ENCODE assay signal across 22 mouse cellular contexts in genomic region chr1:148051876-148052275, GRCm38 (mm10).
DNase-seq lines count a peak whose midpoint lies in the region; ATAC-seq lines count a peak whose summit lies in the region.
"Had no signal": no experiment of that assay in that cellular context is flagged by ENCODE, and none has a peak within 500 bp of the region (broad histone marks: within the 10 kb centered on the region; RNA-seq: fewer than 3 reads in every experiment).

No protein-coding gene starts in this region.

- no peak overlapping the region for H3K9ac ChIP-seq in midbrain, embryonic 11.5 days (ENCODE audit: low read length)
- H3K9ac ChIP-seq: embryonic facial prominence, embryonic 12.5 days; forebrain, embryonic 13.5 days; forebrain, embryonic 15.5 days; forebrain, postnatal 0 days had no signal

- no peaks in the 10 kb centered on the region for H3K27me3 ChIP-seq in midbrain, embryonic 11.5 days (ENCODE audit: control insufficient read depth, insufficient read depth, low read length)
- H3K27me3 ChIP-seq: embryonic facial prominence, embryonic 12.5 days; forebrain, embryonic 13.5 days; forebrain, embryonic 15.5 days; Patski had no signal

- H3K4me3 ChIP-seq in midbrain, embryonic 11.5 days (ENCODE audit: low read depth, low read length) = no peak overlapping the region
- H3K4me3 ChIP-seq: embryonic facial prominence, embryonic 10.5 days; embryonic facial prominence, embryonic 12.5 days; forebrain, embryonic 13.5 days; forebrain, embryonic 15.5 days had no signal

- ATAC-seq in midbrain, embryonic 11.5 days (ENCODE audit: low FRiP score) = no peak
- ATAC-seq: activated CD4-positive, CD25-positive, alpha-beta regulatory T cell, adult 4 months; forebrain, embryonic 13.5 days; forebrain, embryonic 15.5 days; forebrain, postnatal 0 days; Patski had no signal

- H3K27ac ChIP-seq in midbrain, embryonic 11.5 days (ENCODE audit: low read depth, low read length) = no peak overlapping the region
- H3K27ac ChIP-seq: embryonic facial prominence, embryonic 10.5 days; embryonic facial prominence, embryonic 12.5 days; forebrain, embryonic 13.5 days; forebrain, embryonic 15.5 days had no signal

- peak; percentile 6 to 20 for DNase-seq in frontal cortex, adult 2 months (ENCODE audit: extremely low spot score in 1 of 2, low spot score in 1 of 2)
- DNase-seq in frontal cortex, postnatal 25 days (ENCODE audit: low spot score in 2 of 2) = no peak
- DNase-seq in 3T3-L1 (ENCODE audit: low read depth, low spot score) (peak; percentile 25), 416B (ENCODE audit: low read depth) (peak; percentile 4)
- DNase-seq in brain, adult 2 months (ENCODE audit: low read depth, low spot score) = peak; percentile 60
- no peak for DNase-seq in urinary bladder, postnatal 14 days (ENCODE audit: low spot score)
- no peak for DNase-seq in adrenal gland, postnatal 25 days
- no peak for DNase-seq in midbrain, embryonic 11.5 days (ENCODE audit: low spot score, missing footprints)
- DNase-seq: adrenal gland, adult 8-10 months; adrenal gland, postnatal 14 days; cerebellum, adult 11-12 months; cerebellum, adult 2 months; cerebellum, adult 9-10 months; cerebellum, postnatal 10 days; cerebellum, postnatal 25 days; forebrain, postnatal 0 days had no signal

- no peak overlapping the region for H3K4me2 ChIP-seq in midbrain, embryonic 11.5 days
- H3K4me2 ChIP-seq: embryonic facial prominence, embryonic 12.5 days; forebrain, embryonic 13.5 days; forebrain, embryonic 15.5 days had no signal

- no peaks in the 10 kb centered on the region for H3K4me1 ChIP-seq in midbrain, embryonic 11.5 days (ENCODE audit: control insufficient read depth, insufficient read depth, low read length)
- H3K4me1 ChIP-seq: embryonic facial prominence, embryonic 10.5 days; embryonic facial prominence, embryonic 12.5 days; forebrain, embryonic 13.5 days; forebrain, embryonic 15.5 days had no signal

- no peaks in the 10 kb centered on the region for H3K9me3 ChIP-seq in midbrain, embryonic 11.5 days (ENCODE audit: control insufficient read depth, low read length)
- H3K9me3 ChIP-seq: embryonic facial prominence, embryonic 10.5 days; embryonic facial prominence, embryonic 12.5 days; forebrain, embryonic 13.5 days had no signal

- WGBS in midbrain, embryonic 11.5 days = 86% methylated on average over 1 of the region's 1 CpGs

- H3K36me3 ChIP-seq in midbrain, embryonic 11.5 days (ENCODE audit: control insufficient read depth, insufficient read depth, low read length) = no peaks in the 10 kb centered on the region
- H3K36me3 ChIP-seq: embryonic facial prominence, embryonic 10.5 days; embryonic facial prominence, embryonic 12.5 days; forebrain, embryonic 15.5 days had no signal

Comparison
In these comparisons a context has a peak if more than half of its experiments do, and no peak if none do; other contexts are left out.
1. DNase-seq: peak in frontal cortex, adult 2 months (2 of 2), 3T3-L1 (single experiment), 416B (single experiment) and brain, adult 2 months (single experiment); none in frontal cortex, postnatal 25 days (0 of 2), urinary bladder, postnatal 14 days (single experiment), adrenal gland, postnatal 25 days (single experiment) and midbrain, embryonic 11.5 days (single experiment).